ENCODE assay signal across 24 mouse cellular contexts in genomic region chr10:9805341-9805740, GRCm38 (mm10).
DNase-seq lines count a peak whose midpoint lies in the region; ATAC-seq and TF ChIP-seq lines count a peak whose summit lies in the region.
"Had no signal": no experiment of that assay in that cellular context is flagged by ENCODE, and none has a peak within 500 bp of the region (broad histone marks: within the 10 kb centered on the region; RNA-seq: fewer than 3 reads in every experiment).

No protein-coding gene starts in this region.

- TF ChIP-seq POLR2A in brain, embryonic 14.5 days (IDR thresholded peaks at IDR 0.05; ENCODE audit: borderline replicate concordance, extremely low read depth, insufficient read depth, insufficient read length, poor library complexity, severe bottlenecking), result no peak

- ATAC-seq in forebrain, embryonic 11.5 days (replicated peaks; ENCODE audit: low FRiP score), result peak; percentile 60; the same call in 1 of the 2 replicates
- 0 out of 2 replicates have a peak, but pooled peaks have one; percentile 15 for ATAC-seq in hindbrain, postnatal 0 days
- ATAC-seq in hindbrain, embryonic 13.5 days (ENCODE audit: low FRiP score), result no peak
- ATAC-seq in forebrain, embryonic 14.5 days, result peak; percentile 81
- ATAC-seq: CD4-positive, CD25-positive, alpha-beta regulatory T cell, adult 4 months; intestine, embryonic 15.5 days had no signal

- 36% methylated on average over 3 of the region's 3 CpGs for WGBS in forebrain, embryonic 11.5 days
- WGBS in forebrain, embryonic 10.5 days, result 45% methylated on average over 3 of the region's 3 CpGs
- 40% methylated on average over 3 of the region's 3 CpGs for WGBS in hindbrain, postnatal 0 days
- WGBS in hindbrain, embryonic 13.5 days, result 45% methylated on average over 3 of the region's 3 CpGs
- 27% methylated on average over 3 of the region's 3 CpGs for WGBS in forebrain, embryonic 14.5 days

- no peaks in the 10 kb centered on the region for H3K9me3 ChIP-seq in forebrain, embryonic 11.5 days (ENCODE audit: control insufficient read depth, low read length)
- H3K9me3 ChIP-seq in forebrain, embryonic 10.5 days, result no peaks in the 10 kb centered on the region
- H3K9me3 ChIP-seq in hindbrain, postnatal 0 days (ENCODE audit: low read length), result no peaks in the 10 kb centered on the region
- H3K9me3 ChIP-seq in hindbrain, embryonic 13.5 days, result no peaks in the 10 kb centered on the region
- no peaks in the 10 kb centered on the region for H3K9me3 ChIP-seq in forebrain, embryonic 14.5 days (replicated peaks; ENCODE audit: control insufficient read depth, low read length)
- H3K9me3 ChIP-seq: embryonic facial prominence, embryonic 15.5 days; G1E; heart, embryonic 10.5 days; heart, embryonic 15.5 days; hindbrain, embryonic 12.5 days; intestine, embryonic 15.5 days had no signal

- no peak for TF ChIP-seq CTCF in hindbrain, postnatal 0 days (IDR thresholded peaks at IDR 0.05; ENCODE audit: low read depth)
- TF ChIP-seq CTCF in brain, embryonic 14.5 days (IDR thresholded peaks at IDR 0.05; ENCODE audit: borderline replicate concordance, extremely low read depth, insufficient read depth, insufficient read length), result no peak

- H3K36me3 ChIP-seq in forebrain, embryonic 11.5 days (ENCODE audit: control insufficient read depth, insufficient read depth, low read length), result no peaks in the 10 kb centered on the region
- H3K36me3 ChIP-seq in forebrain, embryonic 10.5 days (replicated peaks), result peaks cover 6% of the 10 kb centered on the region; the same call in 1 of the 2 replicates
- H3K36me3 ChIP-seq in hindbrain, postnatal 0 days (ENCODE audit: insufficient read depth, low read length), result peaks cover 11% of the 10 kb centered on the region
- peaks cover 6% of the 10 kb centered on the region for H3K36me3 ChIP-seq in hindbrain, embryonic 13.5 days
- H3K36me3 ChIP-seq in forebrain, embryonic 14.5 days (ENCODE audit: control insufficient read depth, insufficient read depth, low read length), result peaks cover 5% of the 10 kb centered on the region; the same call in 1 of the 2 replicates
- H3K36me3 ChIP-seq: heart, embryonic 10.5 days; heart, embryonic 15.5 days; hindbrain, embryonic 12.5 days had no signal

- no peak for DNase-seq in forebrain, embryonic 11.5 days (ENCODE audit: low spot score)
- no peak for DNase-seq in forebrain, embryonic 10.5 days (ENCODE audit: extremely low spot score, low spot score)
- DNase-seq in hindbrain, postnatal 0 days (ENCODE audit: low spot score), result no peak
- peak; percentile 64 for DNase-seq in brain, embryonic 14.5 days (ENCODE audit: low read depth)
- peak; percentile 45 for DNase-seq in forebrain, embryonic 14.5 days (ENCODE audit: low spot score)
- no peak for DNase-seq in kidney, postnatal 25 days
- DNase-seq in cerebellum, postnatal 14 days, result no peak
- DNase-seq: adrenal gland, adult 8-10 months; adrenal gland, postnatal 36 days; B cell, adult 2 months; cerebellum, adult 11-12 months; cerebellum, adult 9-10 months; embryo, embryonic 11 days; heart, postnatal 4 days; kidney, adult 18-20 months had no signal

- no peak overlapping the region for H3K4me2 ChIP-seq in forebrain, embryonic 11.5 days (ENCODE audit: low read depth, low read length, severe bottlenecking)
- no peak overlapping the region for H3K4me2 ChIP-seq in hindbrain, postnatal 0 days (ENCODE audit: low read depth, low read length)
- H3K4me2 ChIP-seq in hindbrain, embryonic 13.5 days, result no peak overlapping the region
- H3K4me2 ChIP-seq in forebrain, embryonic 14.5 days (ENCODE audit: low read length), result no peak overlapping the region
- H3K4me2 ChIP-seq: embryonic facial prominence, embryonic 15.5 days; heart, embryonic 15.5 days; hindbrain, embryonic 12.5 days; intestine, embryonic 15.5 days had no signal

- peaks cover 2% of the 10 kb centered on the region; the same call in 1 of the 2 replicates for H3K4me1 ChIP-seq in forebrain, embryonic 11.5 days (replicated peaks; ENCODE audit: control insufficient read depth, insufficient read depth, low read length)
- H3K4me1 ChIP-seq in forebrain, embryonic 10.5 days, result peaks cover 6% of the 10 kb centered on the region
- H3K4me1 ChIP-seq in hindbrain, postnatal 0 days (ENCODE audit: insufficient read depth, low read length), result no peaks in the 10 kb centered on the region
- 0 out of 2 replicates have a peak, but pooled peaks cover 3% of the 10 kb centered on the region for H3K4me1 ChIP-seq in hindbrain, embryonic 13.5 days (replicated peaks)
- H3K4me1 ChIP-seq in forebrain, embryonic 14.5 days (ENCODE audit: control insufficient read depth, insufficient read depth, low read length), result 0 out of 2 replicates have a peak, but pooled peaks cover 5% of the 10 kb centered on the region
- H3K4me1 ChIP-seq: embryonic facial prominence, embryonic 15.5 days; heart, embryonic 10.5 days; heart, embryonic 15.5 days; hindbrain, embryonic 12.5 days; intestine, embryonic 15.5 days had no signal

- H3K4me3 ChIP-seq in forebrain, embryonic 11.5 days (ENCODE audit: low read depth, low read length), result no peak overlapping the region
- no peak overlapping the region for H3K4me3 ChIP-seq in forebrain, embryonic 10.5 days
- H3K4me3 ChIP-seq in hindbrain, postnatal 0 days (ENCODE audit: low read length), result no peak overlapping the region
- no peak overlapping the region for H3K4me3 ChIP-seq in hindbrain, embryonic 13.5 days
- no peak overlapping the region for H3K4me3 ChIP-seq in forebrain, embryonic 14.5 days (ENCODE audit: low read depth, low read length)
- H3K4me3 ChIP-seq: embryonic facial prominence, embryonic 15.5 days; erythroblast, embryonic 14.5 days; heart, embryonic 10.5 days; heart, embryonic 15.5 days; hindbrain, embryonic 12.5 days; intestine, embryonic 15.5 days had no signal

- no peak overlapping the region for H3K9ac ChIP-seq in forebrain, embryonic 11.5 days (ENCODE audit: low read length)
- H3K9ac ChIP-seq in hindbrain, postnatal 0 days (replicated peaks; ENCODE audit: low read length), result no peak overlapping the region
- no peak overlapping the region for H3K9ac ChIP-seq in hindbrain, embryonic 13.5 days
- no peak overlapping the region for H3K9ac ChIP-seq in forebrain, embryonic 14.5 days (ENCODE audit: low read length)
- H3K9ac ChIP-seq: embryonic facial prominence, embryonic 15.5 days; heart, embryonic 15.5 days; hindbrain, embryonic 12.5 days; intestine, embryonic 15.5 days had no signal

- H3K27me3 ChIP-seq in forebrain, embryonic 11.5 days (ENCODE audit: control insufficient read depth, insufficient read depth, low read length), result no peaks in the 10 kb centered on the region
- H3K27me3 ChIP-seq in forebrain, embryonic 10.5 days (ENCODE audit: poor library complexity, severe bottlenecking), result no peaks in the 10 kb centered on the region
- H3K27me3 ChIP-seq in hindbrain, postnatal 0 days (ENCODE audit: insufficient read depth, low read length), result no peaks in the 10 kb centered on the region
- no peaks in the 10 kb centered on the region for H3K27me3 ChIP-seq in hindbrain, embryonic 13.5 days
- no peaks in the 10 kb centered on the region for H3K27me3 ChIP-seq in forebrain, embryonic 14.5 days (replicated peaks; ENCODE audit: control insufficient read depth, insufficient read depth, low read length)
- H3K27me3 ChIP-seq: embryonic facial prominence, embryonic 15.5 days; heart, embryonic 15.5 days; hindbrain, embryonic 12.5 days; intestine, embryonic 15.5 days had no signal

- no peak overlapping the region for H3K27ac ChIP-seq in forebrain, embryonic 11.5 days (ENCODE audit: low read depth, low read length)
- H3K27ac ChIP-seq in forebrain, embryonic 10.5 days, result no peak overlapping the region
- H3K27ac ChIP-seq in hindbrain, postnatal 0 days, result no peak overlapping the region
- H3K27ac ChIP-seq in hindbrain, embryonic 13.5 days, result no peak overlapping the region
- no peak overlapping the region for H3K27ac ChIP-seq in forebrain, embryonic 14.5 days (ENCODE audit: low read depth, low read length)
- H3K27ac ChIP-seq: embryonic facial prominence, embryonic 15.5 days; heart, embryonic 10.5 days; heart, embryonic 15.5 days; hindbrain, embryonic 12.5 days; intestine, embryonic 15.5 days had no signal

Comparison
In these comparisons a context has a peak if more than half of its experiments do, and no peak if none do; other contexts are left out.
1. DNase-seq: peak in brain, embryonic 14.5 days (single experiment) and forebrain, embryonic 14.5 days (single experiment); none in forebrain, embryonic 11.5 days (single experiment), forebrain, embryonic 10.5 days (single experiment), hindbrain, postnatal 0 days (single experiment), kidney, postnatal 25 days (0 of 2) and cerebellum, postnatal 14 days (0 of 2).